Mouse (Mus musculus) cerebellum, adult 9-11 months (tissue): Measurements from ENCODE around the gene Pdpk1.
"Not testable (repeated sequence)": the region's sequence is repeated elsewhere in the genome, so short reads cannot be mapped to it uniquely, and the experiment has no call there.

Experiments
- DNase-seq: peaks from one replicate; pipeline ENCODE4 v3.0.0; 2022

Gene Pdpk1

DNA sequence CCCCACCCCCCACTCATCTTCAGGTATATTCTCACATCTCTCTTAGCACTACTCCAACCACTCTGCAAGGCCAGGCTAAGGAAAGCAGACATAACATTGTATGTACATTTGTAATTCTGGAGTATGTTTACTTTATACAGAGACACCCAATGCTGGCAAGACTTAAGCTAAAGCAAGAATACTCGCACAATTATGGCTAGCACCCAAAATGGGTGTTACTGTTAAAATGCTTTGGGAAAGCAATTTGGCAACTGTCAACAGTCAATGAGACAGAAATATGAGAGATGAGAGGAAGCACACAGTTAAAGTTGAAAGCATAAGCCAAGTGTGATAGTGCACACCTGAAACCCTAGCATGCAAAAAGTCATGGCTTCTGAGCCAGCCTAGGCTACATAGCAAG, 39.5 kb downstream of the Pdpk1 start:
- no peak for DNase-seq

DNA sequence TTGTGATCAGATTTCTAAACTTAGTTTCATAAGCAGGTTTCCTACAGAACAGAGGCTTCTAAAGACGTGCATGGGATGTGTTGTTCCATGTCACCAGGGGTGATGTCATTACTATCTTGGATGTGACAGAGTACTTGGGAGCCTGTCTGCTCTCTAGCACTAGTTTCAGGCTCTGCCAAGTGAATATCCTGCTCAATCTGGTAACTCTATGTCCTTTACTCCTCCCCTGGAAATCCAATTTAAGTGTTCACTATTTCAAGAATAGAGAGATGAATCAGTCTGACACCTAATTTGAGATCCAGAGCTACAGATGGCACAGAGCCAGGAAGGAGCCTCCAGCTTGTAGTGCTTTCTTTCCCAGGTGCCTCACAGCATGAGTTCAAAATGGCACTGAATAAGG, 41.8 kb downstream of the Pdpk1 start:
- DNase-seq: peak; percentile 62

GRCm38 (mm10) chr17:24105111-24105510, 45.6 kb downstream of the Pdpk1 start:
- no peak for DNase-seq

DNA sequence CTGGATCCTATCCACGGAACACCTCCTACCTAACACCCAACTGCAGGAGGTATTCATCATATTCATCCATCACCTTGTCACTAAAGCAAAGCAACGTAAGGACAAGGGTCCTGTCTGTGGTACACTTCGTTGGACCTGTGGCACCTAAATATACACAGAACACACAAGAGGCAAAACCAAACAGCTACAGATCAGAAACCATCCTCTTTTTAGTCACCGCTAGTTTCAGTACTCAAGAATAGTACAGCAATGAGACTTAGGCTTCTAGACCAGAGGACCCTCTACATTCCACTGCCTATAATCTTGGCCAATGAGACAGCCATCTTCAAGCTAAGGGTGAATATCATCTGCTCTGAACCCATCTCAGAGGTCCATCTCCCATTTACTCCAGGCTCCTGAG, 52.4 kb downstream of the Pdpk1 start:
- no peak for DNase-seq

- no peak for DNase-seq
Observed at GRCm38 (mm10) chr17:24090575-24090974, 60.1 kb downstream of the Pdpk1 start.

DNA sequence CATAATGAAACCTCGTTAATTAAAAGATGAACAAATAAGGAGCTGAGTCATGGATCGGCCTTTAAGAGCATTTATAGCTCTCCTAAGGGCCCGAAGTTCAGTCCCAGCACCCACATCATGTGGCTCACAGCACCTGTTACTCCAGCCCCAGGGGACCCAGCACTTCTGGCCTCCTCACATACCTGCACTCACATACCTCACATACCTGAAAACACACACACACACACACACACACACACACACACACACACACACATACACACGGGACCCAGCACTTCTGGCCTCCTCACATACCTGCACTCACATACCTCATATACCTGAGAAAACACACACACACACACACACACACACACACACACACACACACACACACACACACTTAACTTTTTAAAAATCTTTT, 64.3 kb downstream of the Pdpk1 start:
- DNase-seq: not testable (repeated sequence)

DNA sequence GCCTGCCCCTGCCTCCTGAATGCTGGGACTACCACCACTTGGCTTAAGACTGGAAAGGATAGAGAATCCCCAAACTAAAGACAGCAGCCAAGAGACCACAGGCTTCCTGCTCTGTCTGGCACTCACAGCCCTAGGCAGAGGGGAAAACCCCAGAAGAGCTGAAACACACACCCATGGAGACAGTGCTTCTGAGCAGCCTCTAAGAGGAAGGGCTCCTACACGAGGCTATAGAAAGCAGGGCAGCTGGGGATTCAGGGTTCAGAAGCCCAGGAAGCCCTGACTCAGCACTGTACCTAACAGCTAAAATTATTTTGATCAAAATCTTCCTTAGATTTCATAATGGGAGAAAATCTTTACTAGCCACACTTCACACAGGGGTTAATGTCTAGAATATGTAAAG, 66.1 kb downstream of the Pdpk1 start:
- no peak for DNase-seq

GRCm38 (mm10) chr17:24077101-24077500, 73.6 kb downstream of the Pdpk1 start:
- DNase-seq: no peak

DNA sequence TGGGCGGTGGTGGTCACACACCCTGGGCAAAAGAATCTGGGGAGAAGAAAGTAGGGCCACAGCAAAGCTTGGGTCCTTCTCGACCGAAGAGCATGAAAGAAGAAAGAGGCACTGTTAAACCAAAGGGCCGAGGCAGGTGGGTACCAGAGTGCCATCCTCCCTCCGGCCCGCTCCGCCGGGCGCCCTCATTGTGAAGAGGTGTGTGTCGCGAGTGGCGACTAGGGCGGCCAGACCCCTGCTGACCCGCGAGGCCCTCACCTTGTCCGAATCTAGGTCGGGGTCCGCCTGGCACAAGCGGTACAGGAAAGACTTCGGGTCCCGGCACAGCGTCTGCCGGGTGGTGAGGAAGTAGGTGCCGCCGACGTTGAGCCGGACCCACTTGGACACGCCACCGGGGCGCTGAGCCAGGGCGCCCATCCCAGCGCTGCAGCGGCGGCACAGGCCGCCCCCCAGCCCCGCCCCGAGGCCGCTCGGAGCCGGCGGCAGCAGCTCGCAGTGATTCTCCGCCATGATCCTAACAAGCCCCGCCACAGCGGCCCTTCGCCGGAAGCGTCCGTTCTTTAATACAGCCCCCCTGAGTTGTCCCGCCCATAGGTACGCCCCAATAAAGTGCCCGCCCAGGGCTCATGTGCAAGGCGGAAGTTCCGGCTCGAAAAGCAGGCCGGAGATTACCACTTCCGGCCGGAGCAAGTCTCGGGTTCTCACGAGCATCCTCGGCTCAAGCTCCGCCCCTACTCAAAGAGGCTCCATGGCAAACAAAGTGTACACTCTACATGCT, 77.6 kb downstream of the Pdpk1 start, which contains the start of gene Kctd5:
TSS of gene Kctd5 (minus strand) at position 567 of the 778 bp plus-strand sequence.
- DNase-seq: peak; percentile 94

DNA sequence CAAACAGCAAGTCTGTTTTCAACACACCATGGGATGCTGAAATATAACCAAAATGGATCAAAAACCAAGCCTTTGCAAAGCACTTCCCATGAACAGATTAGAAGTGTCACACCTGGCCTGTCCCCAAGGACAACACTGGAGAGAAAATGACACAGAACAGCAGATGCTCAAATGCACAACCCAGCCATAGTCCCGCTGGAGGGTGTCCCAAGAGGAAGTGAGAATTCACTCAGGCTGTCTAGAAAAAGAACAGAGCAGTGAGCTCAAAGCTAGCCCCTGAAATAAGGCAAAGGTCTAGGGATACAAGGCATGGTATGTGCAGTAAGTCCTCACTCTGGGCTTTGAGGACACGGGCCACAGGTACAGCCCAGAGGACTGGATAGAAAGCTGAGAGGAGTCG, 81.2 kb downstream of the Pdpk1 start:
- no peak for DNase-seq

GRCm38 (mm10) chr17:24068271-24068670, 82.5 kb downstream of the Pdpk1 start:
- DNase-seq: peak; percentile 38

DNA sequence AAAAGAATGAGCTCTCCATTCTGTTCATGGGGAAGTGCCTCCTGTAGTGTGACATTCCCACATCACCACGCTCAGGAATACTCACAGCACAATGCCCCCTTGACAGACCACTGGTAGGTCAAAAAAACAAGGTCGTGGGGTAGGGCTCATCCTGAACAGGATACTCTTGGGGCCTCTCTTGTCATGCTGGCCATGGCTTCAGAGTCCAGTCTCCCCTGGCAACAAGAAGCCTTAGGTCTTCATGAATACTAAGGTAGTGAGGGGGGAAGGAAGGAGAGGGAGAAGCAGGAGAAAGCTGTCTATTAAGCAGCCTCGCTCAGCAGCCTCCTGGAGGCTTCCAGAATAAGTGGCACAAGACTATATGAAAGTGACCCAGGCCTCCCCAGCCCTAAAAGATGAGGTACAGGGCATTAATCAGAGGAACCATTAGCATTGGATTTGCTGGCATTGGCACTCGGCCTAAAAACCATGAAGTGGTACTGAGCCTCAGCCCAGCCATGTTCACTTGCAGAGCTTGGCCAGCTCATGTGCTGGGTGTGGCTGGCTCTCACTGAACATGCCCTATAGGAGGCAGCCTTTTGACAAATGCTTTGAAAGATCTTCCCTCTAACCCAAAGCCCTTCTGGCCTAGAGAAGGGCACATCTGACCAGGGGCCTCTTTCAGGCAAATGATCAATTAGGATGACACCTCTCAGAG, 88.1 kb downstream of the Pdpk1 start:
- no peak for DNase-seq

DNA sequence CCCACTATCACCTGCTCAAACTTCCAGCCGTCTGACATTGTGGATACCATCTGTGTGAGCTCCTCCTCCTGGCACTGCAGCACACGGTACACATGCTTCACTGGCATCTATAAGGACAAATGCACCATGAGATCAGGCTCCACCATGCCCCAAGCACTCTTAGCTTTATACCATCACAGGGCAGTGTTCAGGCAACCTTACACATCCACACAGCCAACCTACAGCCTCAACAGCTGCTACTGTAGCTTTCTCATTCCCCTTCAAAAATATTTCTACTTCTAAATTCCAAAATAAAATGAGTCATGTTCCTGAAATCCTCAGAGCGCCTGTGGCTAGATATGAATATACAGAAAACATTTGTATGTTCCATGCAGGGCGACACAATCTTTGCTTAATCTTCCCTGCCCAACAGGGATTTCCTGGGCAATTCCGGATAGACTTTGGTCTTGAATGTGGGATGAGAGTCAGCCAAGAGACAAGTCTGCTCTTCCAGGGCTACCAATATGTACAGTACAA, 92.9 kb downstream of the Pdpk1 start:
- DNase-seq: no peak

DNA sequence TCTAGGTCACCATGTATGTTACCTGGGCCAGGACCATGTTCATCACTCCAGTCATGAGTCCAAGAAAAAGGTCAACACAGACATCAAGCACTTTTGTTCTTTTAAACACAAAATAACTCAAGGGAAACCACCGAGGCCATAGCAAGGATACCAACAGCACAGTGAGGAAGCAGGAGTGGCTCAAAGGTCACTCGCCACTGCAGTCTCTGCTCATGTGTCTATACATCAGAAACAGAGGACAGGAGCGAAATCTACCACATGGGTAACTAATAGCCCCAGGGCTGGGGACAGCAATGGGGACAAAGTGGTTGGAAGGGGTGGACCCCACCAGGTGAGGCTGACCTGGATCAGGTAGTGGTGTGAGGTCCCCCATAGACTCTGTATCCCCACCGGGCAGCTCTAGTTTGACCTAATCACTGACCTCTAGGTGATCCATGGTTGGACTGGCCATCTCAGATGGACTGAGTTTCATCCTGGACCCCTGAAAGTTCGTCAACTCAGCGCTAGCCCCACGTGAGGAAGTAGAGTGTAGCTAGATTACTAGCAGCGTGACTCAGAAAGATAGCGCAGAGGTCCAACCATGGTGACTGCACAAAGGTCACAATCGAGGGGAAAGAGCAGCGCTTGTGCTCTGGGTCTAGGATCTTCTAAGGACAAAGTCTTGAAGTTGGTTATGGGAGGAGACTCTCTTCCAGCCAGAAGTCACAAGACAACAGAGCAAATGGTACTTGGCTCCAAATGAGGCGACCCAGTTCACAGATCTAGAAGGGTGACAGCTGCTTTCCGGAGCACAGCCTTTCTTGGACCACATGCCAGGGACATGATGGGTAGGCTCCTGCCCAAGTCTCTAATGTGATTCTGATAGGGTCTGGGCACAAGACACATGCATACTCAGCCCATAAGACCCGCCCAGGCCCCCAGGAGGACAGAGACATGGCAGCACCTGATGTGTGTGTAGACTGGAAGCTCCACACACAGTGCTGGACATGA, 93.8 kb downstream of the Pdpk1 start:
- no peak for DNase-seq

DNA sequence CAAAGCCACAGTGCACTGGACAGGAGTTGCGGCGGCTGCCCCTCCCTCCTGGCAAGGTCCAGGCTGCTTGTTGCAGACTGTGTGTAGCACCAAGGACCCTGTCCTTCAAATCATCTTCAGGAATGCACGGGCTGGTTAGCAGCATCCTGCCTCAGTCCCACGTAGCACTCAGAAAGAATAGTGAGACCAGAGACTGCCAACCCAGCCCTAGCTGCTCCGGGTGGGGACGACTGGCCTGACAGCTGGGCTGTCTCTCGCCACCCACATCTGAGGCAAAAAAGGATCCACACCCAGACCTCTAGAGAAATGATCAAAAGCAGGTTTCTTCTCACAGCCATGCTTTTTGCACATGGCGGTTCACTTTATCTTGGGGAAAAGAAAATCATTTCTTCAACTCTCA, 101.7 kb downstream of the Pdpk1 start:
- DNase-seq: no peak

DNA sequence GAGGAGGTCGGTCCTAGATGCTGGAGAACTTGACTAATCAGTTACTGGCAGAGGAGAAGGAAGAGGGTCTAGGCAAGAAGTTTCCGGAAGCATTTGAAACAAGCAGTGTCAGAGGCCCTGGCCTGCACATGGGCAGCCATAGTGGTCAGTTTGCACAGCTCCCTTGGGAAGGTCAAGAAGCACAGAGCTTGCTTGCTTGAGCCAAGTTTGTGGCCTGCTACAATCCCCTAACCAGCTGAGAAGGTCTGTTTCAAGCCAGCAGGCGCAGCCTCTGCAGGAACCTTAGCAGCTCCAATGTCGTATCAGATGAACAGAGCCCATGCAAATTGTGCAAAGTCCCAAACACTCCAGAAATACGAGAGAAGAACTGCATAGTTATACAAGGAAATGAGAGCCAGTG, 102.7 kb downstream of the Pdpk1 start:
- DNase-seq: no peak

DNA sequence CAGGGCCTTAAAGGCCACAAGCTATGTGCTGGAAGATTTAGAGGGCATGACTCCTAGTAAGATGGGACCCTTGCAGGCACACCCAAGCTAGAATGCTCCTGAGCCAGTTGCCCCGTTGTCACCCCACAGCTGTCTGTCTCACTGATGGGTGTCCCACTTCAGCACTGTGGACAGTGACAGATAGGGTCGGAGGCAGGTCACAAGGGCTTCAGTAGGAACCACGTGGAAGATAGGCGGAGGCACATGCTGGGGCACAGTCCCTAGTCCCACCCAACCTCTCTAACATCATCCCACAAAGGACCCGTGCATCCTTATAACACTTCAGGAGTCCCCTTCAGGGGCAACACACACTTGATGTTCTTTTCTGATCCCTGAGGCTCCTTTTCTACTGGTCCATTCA, 104.7 kb downstream of the Pdpk1 start:
- DNase-seq: no peak

DNA sequence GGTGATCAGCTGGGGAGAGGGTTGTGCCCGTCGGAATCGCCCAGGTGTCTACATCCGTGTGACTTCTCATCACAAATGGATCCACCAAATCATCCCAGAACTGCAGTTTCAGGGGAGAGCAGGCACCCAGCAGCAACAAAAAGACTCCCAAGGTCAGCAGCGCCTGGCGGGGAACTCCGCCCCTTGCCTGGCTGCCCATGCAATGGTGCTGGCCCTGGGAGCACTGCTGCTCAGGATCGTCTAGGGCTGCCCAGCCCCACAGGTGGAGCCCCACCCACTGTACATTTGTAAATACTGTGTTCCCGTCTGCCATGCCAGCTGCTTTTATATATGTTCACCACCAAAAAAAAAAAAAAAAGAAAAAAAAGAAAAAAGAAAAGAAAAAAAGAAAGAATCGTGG, 105.1 kb downstream of the Pdpk1 start:
- DNase-seq: no peak

GRCm38 (mm10) chr17:24044482-24044881, 106.2 kb downstream of the Pdpk1 start:
- DNase-seq: no peak

GRCm38 (mm10) chr17:24037844-24038243, 112.9 kb downstream of the Pdpk1 start, which contains the start of gene Prss27:
TSS of gene Prss27 (plus strand) at chr17:24038144.
- DNase-seq: no peak

DNA sequence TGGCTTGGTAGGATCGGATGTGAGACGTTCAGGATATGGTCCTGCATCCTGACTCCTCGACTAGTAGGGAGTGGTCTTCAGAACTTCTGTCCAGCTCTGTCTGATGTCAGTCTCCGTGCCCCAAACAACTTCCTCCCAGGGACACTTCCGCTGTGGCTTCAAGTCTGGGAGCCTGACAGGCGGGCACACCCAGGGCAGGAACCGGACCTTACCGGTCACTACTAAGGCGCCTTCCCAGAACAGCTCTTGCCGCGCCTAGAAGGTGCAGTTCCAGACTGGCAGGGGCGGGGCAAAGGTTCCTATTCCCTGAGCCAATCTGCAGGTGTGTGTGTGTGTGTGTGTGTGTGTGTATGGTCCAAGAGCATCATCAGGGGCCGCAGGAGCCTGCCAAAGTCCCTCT, 113.4 kb downstream of the Pdpk1 start:
- DNase-seq: no peak

DNA sequence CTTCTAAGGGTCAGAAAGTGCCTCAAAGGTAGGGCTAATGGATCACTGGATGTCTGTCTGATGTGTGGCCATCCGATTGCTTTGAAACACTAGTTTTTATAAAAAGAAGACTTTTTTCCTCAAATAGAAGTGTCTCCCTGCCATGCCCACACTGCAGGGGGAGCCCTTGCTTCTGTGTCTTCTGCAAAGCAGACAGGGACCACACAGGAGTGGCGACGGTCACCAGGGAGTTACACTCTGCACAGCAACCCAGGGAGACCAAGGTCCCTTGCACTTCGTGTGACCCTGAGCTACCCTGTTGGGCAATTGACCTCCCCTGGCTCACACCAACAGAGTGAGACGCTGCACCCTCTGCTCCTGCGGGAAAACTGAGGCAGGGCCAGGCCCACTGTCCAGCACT, 113.8 kb downstream of the Pdpk1 start:
- DNase-seq: no peak

DNA sequence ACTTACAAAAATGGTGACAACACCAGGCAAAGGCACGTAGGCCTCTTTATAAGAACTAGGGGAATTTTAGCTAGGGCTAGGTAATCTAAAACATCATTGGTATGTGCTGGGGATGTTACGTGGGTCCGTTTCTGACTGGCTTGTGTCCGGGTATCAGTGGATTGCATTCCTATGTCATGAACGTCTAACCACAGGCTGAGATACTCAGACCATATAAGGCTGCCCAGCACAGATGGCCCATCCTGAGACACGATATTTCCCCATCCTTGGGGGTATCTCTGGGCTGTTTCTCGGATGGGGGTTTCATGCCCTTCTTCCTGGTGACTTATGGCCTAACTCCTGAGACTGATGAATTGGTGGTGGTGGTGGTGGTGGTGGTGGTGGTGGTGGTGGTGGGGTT, 115.6 kb downstream of the Pdpk1 start:
- no peak for DNase-seq
